Mouse (Mus musculus) erythroblast, embryonic 14.5 days (primary cell): Measurements from ENCODE around the gene Usf1.

Experiments used
- GATA1 ChIP-seq: IDR thresholded peaks from 2 replicates; pipeline ENCODE4 v1.6.1; 2012; ENCODE audit warnings: low read length, inconsistent platforms, mixed read lengths
- TAL1 ChIP-seq: IDR thresholded peaks from 3 replicates; pipeline ENCODE4 v1.6.1; 2012; ENCODE audit warnings: low read length, inconsistent platforms, mixed read lengths

DNA sequence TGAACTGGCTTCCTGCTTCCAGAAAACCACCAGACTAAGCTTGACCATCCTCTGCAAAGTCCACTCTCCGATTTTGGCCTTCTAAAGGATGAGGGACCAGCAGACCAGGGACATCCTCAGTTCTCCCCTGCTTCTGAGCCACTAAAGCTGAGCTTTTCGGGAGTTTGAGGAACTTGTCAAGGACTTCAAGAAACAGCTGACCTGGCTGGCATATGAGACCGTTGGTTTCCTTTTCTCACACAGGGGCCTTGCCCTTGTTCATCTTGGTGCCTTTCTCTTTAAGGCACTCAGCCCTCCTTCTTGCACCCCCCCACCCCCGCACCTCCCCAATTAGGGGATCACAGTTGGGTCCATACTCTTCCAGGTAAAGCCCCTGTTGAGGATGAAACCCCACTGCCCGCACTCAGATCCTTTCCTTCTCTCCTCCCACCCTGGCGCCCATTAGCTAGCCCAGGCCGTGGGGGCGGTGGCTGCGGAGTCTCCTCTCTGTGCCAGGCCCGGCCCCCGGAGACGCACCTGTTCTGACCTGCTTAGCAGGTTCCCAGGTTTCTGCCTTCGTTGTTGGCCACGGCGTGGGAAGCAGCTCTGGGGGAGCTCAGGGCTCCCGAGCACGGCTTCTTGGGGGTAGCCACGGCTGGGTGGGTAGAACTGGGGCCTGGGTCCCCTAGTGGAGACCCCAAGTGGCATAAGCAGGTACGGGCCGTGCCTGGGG is 41.1 kb upstream of the Usf1 start, which contains the start of gene Nectin4:
- no peak for TF ChIP-seq GATA1
- no peak for TF ChIP-seq TAL1
